Mouse (Mus musculus) heart, embryonic 16.5 days (tissue): Measurements from ENCODE around the gene Tead3. TPM values are rescaled to one million over a fixed set of nuclear protein-coding genes. Genes with fewer than 3 reads are reported as not detected.

Experiments used
- polyA plus RNA-seq: library from polyadenylated mRNA; unstranded; fragments of >200 nt; fragmentation: Nextera tagmentation; extraction: Ambion mirVana; gene quantifications from 2 replicates; pipeline ENCODE4 v1.2.1, GENCODE M21; 2015

Tead3 gene
- polyA plus RNA-seq, 1 experiment from 2014 or later = 6.2 TPM

Other genes with a start within 250 kb of the Tead3 start
- gene Scube3, start 208.7 kb downstream of the Tead3 start, polyA plus RNA-seq = 0.51 and 0.64 TPM in 2 replicates
- gene Zfp523, start 173.7 kb downstream of the Tead3 start, polyA plus RNA-seq = 20.5 and 22.2 TPM in 2 replicates
- 7.9 and 20.5 TPM in 2 replicates for gene Def6, start 143.0 kb downstream of the Tead3 start, polyA plus RNA-seq
- 1.2 and 1.8 TPM in 2 replicates for gene Ppard, start 118.1 kb downstream of the Tead3 start, polyA plus RNA-seq
- gene Fance, start 37.3 kb downstream of the Tead3 start, polyA plus RNA-seq = 17.6 and 21.1 TPM in 2 replicates
- 279 and 343 TPM in 2 replicates for gene Rpl10a, start 22.3 kb downstream of the Tead3 start, polyA plus RNA-seq
- gene Tulp1, start 14.4 kb upstream of the Tead3 start, polyA plus RNA-seq = 2.1 and 3.1 TPM in 2 replicates
- gene Fkbp5, start 166.7 kb upstream of the Tead3 start, polyA plus RNA-seq = 34.9 and 54.5 TPM in 2 replicates
- not detected in 2 replicates for gene Armc12, start 180.0 kb upstream of the Tead3 start, polyA plus RNA-seq
- not detected in 2 replicates for gene Clpsl2, start 198.6 kb upstream of the Tead3 start, polyA plus RNA-seq
- gene Clps, start 209.9 kb upstream of the Tead3 start, polyA plus RNA-seq = 2.2 TPM in 1 of 2 replicates, not detected in the other
- 0.14 and 0.39 TPM in 2 replicates for gene Lhfpl5, start 224.8 kb upstream of the Tead3 start, polyA plus RNA-seq